Mouse (Mus musculus): ENCODE results near the gene Clba1. TPM values are rescaled to one million over a fixed set of nuclear protein-coding genes. Genes with fewer than 3 reads are reported as not detected.

Clba1 gene
- polyA plus RNA-seq, 1 experiment from 2014 or later: 4.3 TPM

DNA sequence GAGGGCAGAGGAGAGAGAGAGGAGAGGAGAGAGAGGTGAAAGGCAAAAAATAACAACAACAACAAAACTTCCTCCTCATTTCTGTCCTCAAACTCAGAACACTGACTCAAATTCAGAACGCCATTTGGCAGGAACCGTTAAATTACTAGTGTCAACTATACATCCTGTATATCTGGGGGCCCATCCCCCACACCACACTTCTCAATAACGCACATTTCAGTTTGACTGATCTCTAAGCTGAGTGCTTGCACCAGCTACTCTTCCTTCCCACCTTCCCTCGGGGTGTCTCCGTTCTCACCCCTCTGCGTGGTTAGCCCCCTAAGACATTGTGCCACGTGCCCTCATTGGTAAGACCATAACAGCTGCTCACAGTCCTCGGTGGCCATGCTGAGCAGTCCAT lies 51.2 kb downstream of the Clba1 start:
- Histone ChIP-seq H3K4me2 (no peak overlapping the region), H3K4me1 (ENCODE audit: insufficient read depth) (no peaks in the 10 kb centered on the region), H3K27me3 (ENCODE audit: insufficient read depth, low read length) (no peaks in the 10 kb centered on the region), H3K9me3 (ENCODE audit: low read depth, low read length) (no peaks in the 10 kb centered on the region), H3K9ac (no peak overlapping the region), H3K4me3 (ENCODE audit: low read depth, low read length) (no peak overlapping the region), H3K27ac (ENCODE audit: low read depth) (no peak overlapping the region), H3K36me3 (ENCODE audit: insufficient read depth) (no peaks in the 10 kb centered on the region)
- DNase-seq: peak; percentile 34
- no peak for TF ChIP-seq CTCF (IDR thresholded peaks at IDR 0.05; ENCODE audit: low read depth)
- 56% methylated on average over 8 of the region's 8 CpGs for WGBS
- no peak for ATAC-seq (ENCODE audit: insufficient read depth)

DNA sequence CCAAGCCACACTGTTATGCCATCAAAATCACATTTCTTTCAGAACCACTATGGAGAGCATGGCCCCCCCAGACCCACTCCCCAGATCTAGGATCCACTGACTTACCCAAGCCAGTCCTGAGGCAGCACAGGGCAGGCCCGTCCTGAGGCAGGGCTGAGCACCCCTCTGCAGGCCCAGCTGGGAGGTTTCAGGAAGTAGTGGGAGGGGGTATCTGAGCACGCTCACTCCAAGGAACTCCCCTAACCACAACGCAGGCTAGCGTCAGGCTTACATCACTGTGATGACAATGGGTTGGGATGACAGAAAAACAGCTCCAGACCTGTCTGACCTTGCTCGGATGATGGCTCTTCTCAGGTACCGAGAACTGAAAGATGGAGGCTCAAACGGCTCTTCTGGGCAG lies 52.0 kb downstream of the Clba1 start:
- no peaks in the 10 kb centered on the region for H3K36me3 ChIP-seq (ENCODE audit: insufficient read depth)
- H3K4me1 ChIP-seq (ENCODE audit: insufficient read depth): no peaks in the 10 kb centered on the region
- no peak for TF ChIP-seq CTCF (IDR thresholded peaks at IDR 0.05; ENCODE audit: low read depth)
- WGBS: 60% methylated on average over 7 of the region's 7 CpGs
- H3K4me2 ChIP-seq: no peak overlapping the region
- no peaks in the 10 kb centered on the region for H3K9me3 ChIP-seq (ENCODE audit: low read depth, low read length)
- H3K4me3 ChIP-seq (ENCODE audit: low read depth, low read length): no peak overlapping the region
- DNase-seq (no peak), ATAC-seq (ENCODE audit: insufficient read depth) (no peak)
- H3K9ac ChIP-seq: no peak overlapping the region
- H3K27ac ChIP-seq (ENCODE audit: low read depth): no peak overlapping the region
- no peaks in the 10 kb centered on the region for H3K27me3 ChIP-seq (ENCODE audit: insufficient read depth, low read length)

DNA sequence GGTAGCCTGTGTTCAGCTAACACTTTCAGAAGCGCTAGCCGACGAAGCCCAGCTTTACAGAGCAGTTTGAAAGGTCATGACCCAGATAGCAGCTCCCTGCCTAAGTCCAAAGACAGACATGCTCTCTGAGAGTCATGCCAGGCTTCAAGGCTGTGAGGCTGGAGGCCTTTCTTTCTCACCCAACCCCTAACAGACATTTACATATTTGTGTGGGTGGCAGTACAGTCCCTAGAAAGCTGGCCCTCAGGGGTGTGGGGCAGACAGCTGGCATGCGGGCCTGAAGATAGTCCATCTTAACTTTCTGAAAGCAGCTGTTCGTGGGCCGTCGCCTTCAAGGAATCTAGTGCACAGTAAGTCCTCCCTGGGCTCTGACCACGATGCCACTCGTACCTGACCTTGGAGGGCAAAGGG lies 53.2 kb downstream of the Clba1 start:
- ATAC-seq (ENCODE audit: insufficient read depth) (no peak), DNase-seq (peak; percentile 30)
- Histone ChIP-seq H3K9me3 (ENCODE audit: low read depth, low read length) (no peaks in the 10 kb centered on the region), H3K4me3 (ENCODE audit: low read depth, low read length) (no peak overlapping the region), H3K4me1 (ENCODE audit: insufficient read depth) (no peaks in the 10 kb centered on the region; the same call in 1 of the 2 replicates), H3K36me3 (ENCODE audit: insufficient read depth) (no peaks in the 10 kb centered on the region), H3K4me2 (no peak overlapping the region), H3K27me3 (ENCODE audit: insufficient read depth, low read length) (no peaks in the 10 kb centered on the region), H3K9ac (no peak overlapping the region), H3K27ac (ENCODE audit: low read depth) (no peak overlapping the region)
- no peak for TF ChIP-seq CTCF (IDR thresholded peaks at IDR 0.05; ENCODE audit: low read depth)
- WGBS: 41% methylated on average over 9 of the region's 9 CpGs

DNA sequence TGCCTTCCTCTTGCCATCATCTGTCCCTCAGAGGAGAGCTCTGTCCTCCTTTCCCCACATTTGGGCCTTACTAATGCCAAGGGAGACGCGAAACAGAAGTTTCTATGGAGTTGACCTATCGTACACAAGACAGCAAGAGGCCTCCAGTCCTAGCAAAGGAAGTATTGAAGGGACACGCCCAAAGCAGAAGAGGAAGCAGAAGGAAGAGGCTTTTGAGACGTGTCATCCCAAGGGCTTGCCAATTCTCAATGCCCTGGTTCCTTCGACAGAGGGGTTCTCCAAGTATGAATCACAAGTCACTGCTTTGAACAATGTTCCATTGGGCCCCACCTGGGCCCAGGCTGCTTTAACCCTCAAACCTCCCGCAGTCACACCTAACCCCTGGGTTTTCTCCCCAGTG lies 56.1 kb downstream of the Clba1 start:
- H3K4me2 ChIP-seq: no peak overlapping the region
- DNase-seq (no peak), ATAC-seq (ENCODE audit: insufficient read depth) (no peak)
- no peak overlapping the region for H3K4me3 ChIP-seq (ENCODE audit: low read depth, low read length)
- TF ChIP-seq CTCF (IDR thresholded peaks at IDR 0.05; ENCODE audit: low read depth): no peak
- H3K4me1 ChIP-seq (ENCODE audit: insufficient read depth): no peaks in the 10 kb centered on the region; the same call in 1 of the 2 replicates
- no peak overlapping the region for H3K27ac ChIP-seq (ENCODE audit: low read depth)
- H3K27me3 ChIP-seq (ENCODE audit: insufficient read depth, low read length): no peaks in the 10 kb centered on the region
- no peaks in the 10 kb centered on the region for H3K9me3 ChIP-seq (ENCODE audit: low read depth, low read length)
- H3K36me3 ChIP-seq (ENCODE audit: insufficient read depth): no peaks in the 10 kb centered on the region
- 83% methylated on average over 7 of the region's 7 CpGs for WGBS
- H3K9ac ChIP-seq: no peak overlapping the region

Other genes starting within 250 kb of the Clba1 start
- 4.5 and 5.2 TPM in 2 replicates for gene Inf2, start 220.2 kb upstream of the Clba1 start, polyA plus RNA-seq (2014; fragmentation: Nextera tagmentation; extraction: Ambion mirVana)
- 3.8 and 5.0 TPM in 2 replicates for gene Adssl1, start 188.9 kb upstream of the Clba1 start, polyA plus RNA-seq (2014; fragmentation: Nextera tagmentation; extraction: Ambion mirVana)
- 253 and 291 TPM in 2 replicates for gene Siva1, start 164.3 kb upstream of the Clba1 start, polyA plus RNA-seq (2014; fragmentation: Nextera tagmentation; extraction: Ambion mirVana)
- 140 and 166 TPM in 2 replicates for gene Akt1, start 134.1 kb upstream of the Clba1 start, polyA plus RNA-seq (2014; fragmentation: Nextera tagmentation; extraction: Ambion mirVana)
- 6.7 and 9.0 TPM in 2 replicates for gene Zbtb42, start 130.1 kb upstream of the Clba1 start, polyA plus RNA-seq (2014; fragmentation: Nextera tagmentation; extraction: Ambion mirVana)
- 21.4 and 23.1 TPM in 2 replicates for gene Cep170b, start 88.5 kb upstream of the Clba1 start, polyA plus RNA-seq (2014; fragmentation: Nextera tagmentation; extraction: Ambion mirVana)
- gene Pld4, start 48.3 kb upstream of the Clba1 start, polyA plus RNA-seq (2014; fragmentation: Nextera tagmentation; extraction: Ambion mirVana): 9.3 and 10.9 TPM in 2 replicates
- gene Ahnak2, start 6.3 kb upstream of the Clba1 start, polyA plus RNA-seq (2014; fragmentation: Nextera tagmentation; extraction: Ambion mirVana): 0.61 and 0.64 TPM in 2 replicates
- 140 and 153 TPM in 2 replicates for gene Cdca4, start 20.5 kb downstream of the Clba1 start, polyA plus RNA-seq (2014; fragmentation: Nextera tagmentation; extraction: Ambion mirVana)
- gene Gpr132, start 59.3 kb downstream of the Clba1 start, polyA plus RNA-seq (2014; fragmentation: Nextera tagmentation; extraction: Ambion mirVana): 0.12 TPM in 1 of 2 replicates, not detected in the other
- 6.3 and 8.0 TPM in 2 replicates for gene Jag2, start 120.8 kb downstream of the Clba1 start, polyA plus RNA-seq (2014; fragmentation: Nextera tagmentation; extraction: Ambion mirVana)
- 107 and 116 TPM in 2 replicates for gene Nudt14, start 133.2 kb downstream of the Clba1 start, polyA plus RNA-seq (2014; fragmentation: Nextera tagmentation; extraction: Ambion mirVana)
- 26.4 and 26.7 TPM in 2 replicates for gene Btbd6, start 167.5 kb downstream of the Clba1 start, polyA plus RNA-seq (2014; fragmentation: Nextera tagmentation; extraction: Ambion mirVana)
- gene Brf1, start 191.8 kb downstream of the Clba1 start, polyA plus RNA-seq (2014; fragmentation: Nextera tagmentation; extraction: Ambion mirVana): 61.7 and 65.9 TPM in 2 replicates
- gene Pacs2, start 205.6 kb downstream of the Clba1 start, polyA plus RNA-seq (2014; fragmentation: Nextera tagmentation; extraction: Ambion mirVana): 12.3 and 15.6 TPM in 2 replicates

Data from lung, embryonic 14.5 days (tissue).